Mouse (Mus musculus): ENCODE measurements at regions not wholly inside any gene's neighbourhood (a gene's known extent, or its start where the extent isn't known, plus 50 kb on each side); places are given as distances from the start of the nearest gene placed in this dataset.

DNA sequence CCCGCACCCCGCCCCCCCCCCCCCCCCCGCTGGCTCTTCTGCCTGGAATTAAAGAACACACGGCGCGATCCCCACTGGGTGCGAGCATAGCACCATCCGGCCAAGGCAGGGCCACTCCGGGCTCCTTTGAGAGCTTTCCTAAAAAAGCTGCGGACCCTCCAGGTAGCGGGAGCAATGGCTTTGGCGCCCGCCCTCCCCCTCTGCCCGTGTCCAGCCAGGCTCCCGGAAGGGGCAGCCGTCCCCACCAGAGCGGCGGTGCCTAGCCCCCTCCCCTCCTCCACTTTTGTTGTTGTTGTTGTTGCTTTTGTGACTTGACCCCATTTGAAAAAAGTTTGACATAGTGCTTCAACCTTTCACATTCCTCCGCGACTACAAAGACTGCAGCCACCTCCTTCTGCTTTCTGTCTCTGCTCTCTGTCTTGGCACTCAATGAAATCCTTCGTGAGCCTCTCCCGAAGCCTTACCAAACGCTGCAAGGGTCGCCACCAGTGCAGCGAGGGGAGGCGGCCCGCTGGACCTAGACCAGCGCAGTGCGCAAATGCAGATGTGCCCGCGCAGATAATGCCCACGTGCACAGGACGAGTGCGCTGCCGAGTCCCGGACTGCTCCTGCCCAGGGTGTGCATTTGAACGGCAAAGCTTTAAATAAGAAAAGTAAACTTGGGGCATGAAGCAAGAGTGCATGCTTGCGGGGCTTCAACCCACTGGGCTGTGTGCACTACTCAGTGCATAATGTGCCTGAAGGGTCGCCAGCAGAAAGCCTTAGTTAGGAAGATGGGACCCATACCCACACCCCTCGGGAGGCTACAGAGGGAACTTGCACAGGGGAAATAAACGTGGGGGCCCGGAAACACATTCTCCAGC, 179.0 kb upstream of the Xlr start:
- no peaks in the 10 kb centered on the region for H3K36me3 ChIP-seq
- H3K27ac ChIP-seq: no peak overlapping the region
- no peaks in the 10 kb centered on the region for H3K4me1 ChIP-seq
- no peak for DNase-seq (ENCODE audit: low spot score)
- WGBS: 18% methylated on average over 42 of the region's 42 CpGs
- H3K27me3 ChIP-seq (ENCODE audit: insufficient read depth, poor library complexity, severe bottlenecking): peaks cover 12% of the 10 kb centered on the region; the same call in 1 of the 2 replicates
- peak overlapping the region; percentile 52 for H3K4me3 ChIP-seq
- H3K9me3 ChIP-seq: no peaks in the 10 kb centered on the region

DNA sequence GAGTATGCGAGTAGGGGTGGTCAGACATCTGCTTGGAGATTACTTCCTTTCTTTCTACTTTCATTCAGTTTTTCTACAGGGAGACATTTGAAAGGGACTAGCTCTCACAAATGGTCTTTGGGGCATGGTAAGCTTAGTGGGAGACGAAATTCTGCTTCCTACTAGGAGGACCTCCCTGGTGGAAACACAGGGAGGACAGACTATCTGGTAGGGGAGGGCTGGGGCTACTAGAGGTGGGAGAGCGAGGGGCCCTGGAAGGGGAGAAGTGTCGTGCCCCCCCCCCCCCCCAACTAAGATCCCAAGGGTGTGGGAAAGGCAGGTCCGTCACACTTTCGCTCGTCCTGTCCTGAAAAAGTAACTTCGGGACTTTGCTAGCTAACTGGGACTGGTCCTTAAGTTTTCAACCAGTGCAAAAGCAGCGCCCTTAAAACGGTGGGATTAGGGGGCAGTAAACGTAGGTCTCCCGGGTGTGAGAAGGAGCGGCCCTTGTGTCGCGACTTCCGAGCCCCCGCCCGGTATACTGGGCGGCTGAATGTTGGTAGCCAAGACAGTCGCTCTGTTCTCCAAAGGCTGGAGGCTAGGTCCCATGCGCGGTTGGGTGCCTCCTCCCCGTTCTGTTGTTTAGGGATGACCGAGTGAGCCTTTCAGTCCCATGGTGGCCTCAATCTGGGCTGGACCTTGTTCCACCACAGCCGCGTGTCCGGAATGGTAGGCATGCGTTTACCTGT, 178.2 kb upstream of the Xlr start:
- 13% methylated on average over 28 of the region's 28 CpGs for WGBS
- Histone ChIP-seq H3K36me3 (no peaks in the 10 kb centered on the region), H3K9me3 (no peaks in the 10 kb centered on the region), H3K4me1 (no peaks in the 10 kb centered on the region), H3K27ac (no peak overlapping the region), H3K27me3 (ENCODE audit: insufficient read depth, poor library complexity, severe bottlenecking) (peaks cover 12% of the 10 kb centered on the region; the same call in 1 of the 2 replicates), H3K4me3 (peak overlapping the region; percentile 52)
- no peak for DNase-seq (ENCODE audit: low spot score)

DNA sequence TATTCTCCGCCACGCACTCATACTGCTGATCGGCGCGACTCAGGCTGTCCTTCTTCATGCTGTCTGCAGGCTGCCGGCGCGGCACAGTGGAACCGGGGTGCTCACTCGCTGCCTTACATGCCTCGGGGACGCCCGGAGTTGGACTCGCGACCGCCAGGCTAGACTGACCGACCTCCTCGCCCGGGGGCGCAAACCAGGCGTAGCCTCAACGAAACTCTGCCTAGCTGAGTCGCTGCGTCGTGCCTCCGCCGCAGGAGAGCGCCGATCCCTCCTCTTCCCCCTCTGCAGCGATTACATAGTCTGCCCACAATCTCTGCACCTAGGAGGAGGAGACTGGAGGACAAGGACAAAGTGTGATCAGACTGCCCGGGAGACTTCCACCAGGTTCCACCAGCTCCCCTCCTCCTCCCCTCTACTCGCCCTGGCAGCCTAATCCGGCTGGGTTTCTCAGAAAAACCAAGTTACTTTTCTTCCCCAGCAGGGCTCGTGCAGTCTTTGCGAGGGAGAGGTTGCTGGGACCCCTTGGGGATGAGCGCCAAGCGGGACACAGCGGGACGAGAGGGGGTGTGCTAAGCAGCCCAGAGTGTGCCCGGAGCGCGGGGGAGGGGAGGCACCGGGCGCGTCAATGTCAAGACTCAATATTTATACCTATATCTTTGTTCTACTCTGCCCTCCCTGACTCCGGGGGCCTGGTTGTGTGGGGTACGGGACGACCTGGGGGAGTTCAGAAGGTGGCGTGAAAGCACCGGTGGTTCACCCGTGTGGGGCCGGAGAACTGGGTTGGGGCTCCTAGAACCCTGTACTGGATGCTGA, 177.4 kb upstream of the Xlr start:
- Histone ChIP-seq H3K4me1 (no peaks in the 10 kb centered on the region), H3K27ac (no peak overlapping the region), H3K4me3 (peak overlapping the region; percentile 52), H3K27me3 (ENCODE audit: insufficient read depth, poor library complexity, severe bottlenecking) (peaks cover 12% of the 10 kb centered on the region; the same call in 1 of the 2 replicates), H3K9me3 (no peaks in the 10 kb centered on the region), H3K36me3 (no peaks in the 10 kb centered on the region)
- 11% methylated on average over 51 of the region's 52 CpGs for WGBS
- no peak for DNase-seq (ENCODE audit: low spot score)

Measured in heart, embryonic 10.5 days (tissue).